Mouse (Mus musculus) forebrain, embryonic 16.5 days (tissue): ENCODE data around the gene Gm9745. TPM values are rescaled to one million over a fixed set of nuclear protein-coding genes. Genes with fewer than 3 reads are reported as not detected.
"Not testable (repeated sequence)": the region's sequence is repeated elsewhere in the genome, so short reads cannot be mapped to it uniquely, and the experiment has no call there.

Experiments used
- ATAC-seq: fragments of 200-750 bp; cut with Nextera tagmentation; 2 replicates; pipeline ENCODE4 v1.8.0; 2017; ENCODE audit warnings: mild to moderate bottlenecking, moderate library complexity
- H3K27ac ChIP-seq: fragments of 300-500 bp; sonication (generic); 2 replicates; pipeline ENCODE4 v1.5.1; 2014; ENCODE audit warnings: low read length, control low read depth
- H3K27me3 ChIP-seq: fragments of 300-500 bp; sonication (generic); replicated peaks from 2 replicates; pipeline ENCODE4 v1.6.1; 2014; ENCODE audit warnings: low read length; ENCODE audit not compliant: control insufficient read depth, insufficient read depth
- H3K36me3 ChIP-seq: fragments of 300-500 bp; sonication (generic); 2 replicates; pipeline ENCODE4 v1.6.1; 2014; ENCODE audit not compliant: control insufficient read depth, insufficient read depth
- H3K4me1 ChIP-seq: fragments of 300-500 bp; sonication (generic); replicated peaks from 2 replicates; pipeline ENCODE4 v1.6.1; 2014; ENCODE audit warnings: low read length; ENCODE audit not compliant: control insufficient read depth, insufficient read depth
- H3K4me2 ChIP-seq: fragments of 300-500 bp; sonication (generic); 2 replicates; pipeline ENCODE4 v1.6.1; 2014; ENCODE audit warnings: mild to moderate bottlenecking, low read length, control low read depth
- H3K4me3 ChIP-seq: fragments of 300-500 bp; sonication (generic); replicated peaks from 2 replicates; pipeline ENCODE4 v1.5.1; 2014; ENCODE audit warnings: mild to moderate bottlenecking, low read length, control low read depth
- H3K9ac ChIP-seq: fragments of 300-500 bp; sonication (generic); replicated peaks from 2 replicates; pipeline ENCODE4 v1.6.1; 2014; ENCODE audit warnings: low read depth, low read length, control low read depth
- H3K9me3 ChIP-seq: fragments of 300-500 bp; sonication (generic); 2 replicates; pipeline ENCODE4 v1.6.1; 2016; ENCODE audit warnings: low read length; ENCODE audit not compliant: control insufficient read depth
- WGBS: fragments of 180-500 bp; shearing (Covaris S2); extraction: QIAGEN DNeasy Blood & Tissue Kit; methylation state at CpG from one replicate; pipeline ENCODE4 v1.1.7; 2014; 5-methylcytosine and 5-hydroxymethylcytosine counted together
- polyA plus RNA-seq: library from polyadenylated mRNA; unstranded; fragments of >200 nt; fragmentation: Nextera tagmentation; extraction: Ambion mirVana; gene quantifications from 2 replicates; pipeline ENCODE4 v1.2.1, GENCODE M21; 2015

Gene Gm9745
- polyA plus RNA-seq, result not detected in 2 replicates

DNA sequence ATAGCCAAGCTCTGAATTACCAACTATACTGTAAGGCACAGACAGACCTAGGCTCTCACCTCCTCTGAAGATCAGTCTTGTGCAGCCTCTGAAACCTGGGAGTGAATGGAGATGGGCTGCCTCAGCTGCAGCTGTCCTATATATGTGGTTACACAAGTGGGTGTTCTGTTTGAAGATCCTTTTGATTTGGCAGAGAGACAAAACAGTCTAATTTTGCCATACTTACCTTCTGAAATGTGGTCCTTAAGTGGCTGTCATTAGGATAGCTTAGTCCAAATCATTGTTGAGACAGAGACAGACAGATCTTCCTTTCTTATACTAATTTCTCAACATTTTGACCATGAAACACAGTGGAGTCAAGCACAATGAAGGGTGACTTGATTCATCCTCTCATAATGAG lies at the start of gene Gm9745:
Gm9745 (minus strand) TSS at position 101 of the 400 bp plus-strand sequence.
- ATAC-seq, H3K4me2 ChIP-seq, H3K9me3 ChIP-seq, H3K4me1 ChIP-seq, H3K4me3 ChIP-seq, H3K36me3 ChIP-seq, H3K27me3 ChIP-seq, H3K9ac ChIP-seq, H3K27ac ChIP-seq: not testable (repeated sequence)

DNA sequence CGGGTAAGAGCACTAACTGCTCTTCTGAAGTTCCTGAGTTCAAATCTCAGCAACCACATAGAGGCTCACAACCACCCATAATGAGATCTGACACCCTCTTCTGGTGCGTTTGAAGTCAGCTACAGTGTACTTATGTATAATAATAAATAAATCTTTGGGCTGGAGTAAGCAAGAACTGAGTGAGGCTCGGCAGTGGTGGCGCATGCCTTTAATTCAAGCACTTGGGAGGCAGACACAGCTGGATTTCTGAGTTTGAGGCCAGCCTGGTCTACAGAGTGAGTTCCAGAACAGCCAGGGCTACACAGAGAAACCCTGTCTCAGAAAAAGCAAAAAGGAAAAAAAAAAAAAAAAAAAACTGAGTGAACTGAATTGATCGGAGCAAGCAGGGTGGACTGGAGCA lies 49.2 kb upstream of the Gm9745 start:
- ATAC-seq, H3K27me3 ChIP-seq, H3K9ac ChIP-seq, H3K27ac ChIP-seq, H3K9me3 ChIP-seq, H3K4me3 ChIP-seq, H3K36me3 ChIP-seq, H3K4me2 ChIP-seq: not testable (repeated sequence)
- H3K4me1 ChIP-seq, result peaks cover 14% of the 10 kb centered on the region
- WGBS, result 86% methylated on average over 5 of the region's 5 CpGs

DNA sequence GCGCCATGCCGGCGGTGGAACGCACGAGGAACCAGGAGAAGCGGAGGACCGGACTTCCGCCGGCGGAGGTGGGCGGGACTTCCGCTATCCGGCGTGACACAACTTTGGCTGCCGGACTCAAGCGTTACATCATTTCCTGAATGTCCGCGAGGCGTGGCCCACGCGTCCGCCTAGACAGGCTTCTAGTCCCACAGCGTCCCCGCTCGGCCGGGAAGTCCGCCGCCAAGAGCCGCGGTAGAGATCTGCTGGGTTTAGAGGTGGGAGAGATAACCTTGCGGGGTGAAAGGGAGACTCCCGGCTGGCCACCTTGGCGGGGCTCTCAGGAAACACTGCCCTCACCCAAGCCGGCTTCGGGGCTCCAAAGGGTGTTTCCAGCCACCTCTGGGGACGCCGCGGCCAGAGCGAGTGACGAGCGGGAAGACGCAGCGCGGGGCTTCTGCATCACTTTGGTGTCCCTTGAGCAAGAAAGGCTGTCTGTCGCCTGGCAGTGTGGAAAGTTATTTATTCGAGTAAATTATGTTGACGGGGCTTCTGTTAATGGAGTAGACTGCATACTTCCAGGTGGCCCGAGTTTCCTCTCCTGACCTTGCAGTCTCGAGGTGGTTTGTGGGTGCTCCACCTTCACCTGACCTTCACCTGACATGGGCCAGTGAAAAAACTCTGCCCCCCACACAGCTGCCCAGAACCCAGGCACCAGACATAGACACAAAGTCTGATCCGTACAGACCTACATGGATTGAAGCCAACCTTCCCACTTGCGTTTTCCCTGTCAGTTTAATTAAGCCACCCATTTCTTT lies 48.2 kb upstream of the Gm9745 start, which contains the start of gene Gtpbp4:
Gtpbp4 (minus strand) TSS at position 94 of the 797 bp plus-strand sequence.
- WGBS, result under 1% methylated on average over 51 of the region's 51 CpGs
- Histone ChIP-seq H3K4me1 (peaks cover 14% of the 10 kb centered on the region), H3K4me2 (peak within 1 kb of the TSS; percentile 76), H3K9me3 (no peaks in the 10 kb centered on the region), H3K36me3 (no peaks in the 10 kb centered on the region), H3K27me3 (no peaks in the 10 kb centered on the region), H3K9ac (peak within 1 kb of the TSS; percentile 85), H3K4me3 (peak within 1 kb of the TSS; percentile 55), H3K27ac (peak within 1 kb of the TSS; percentile 74)
- peak; percentile 99 for ATAC-seq

DNA sequence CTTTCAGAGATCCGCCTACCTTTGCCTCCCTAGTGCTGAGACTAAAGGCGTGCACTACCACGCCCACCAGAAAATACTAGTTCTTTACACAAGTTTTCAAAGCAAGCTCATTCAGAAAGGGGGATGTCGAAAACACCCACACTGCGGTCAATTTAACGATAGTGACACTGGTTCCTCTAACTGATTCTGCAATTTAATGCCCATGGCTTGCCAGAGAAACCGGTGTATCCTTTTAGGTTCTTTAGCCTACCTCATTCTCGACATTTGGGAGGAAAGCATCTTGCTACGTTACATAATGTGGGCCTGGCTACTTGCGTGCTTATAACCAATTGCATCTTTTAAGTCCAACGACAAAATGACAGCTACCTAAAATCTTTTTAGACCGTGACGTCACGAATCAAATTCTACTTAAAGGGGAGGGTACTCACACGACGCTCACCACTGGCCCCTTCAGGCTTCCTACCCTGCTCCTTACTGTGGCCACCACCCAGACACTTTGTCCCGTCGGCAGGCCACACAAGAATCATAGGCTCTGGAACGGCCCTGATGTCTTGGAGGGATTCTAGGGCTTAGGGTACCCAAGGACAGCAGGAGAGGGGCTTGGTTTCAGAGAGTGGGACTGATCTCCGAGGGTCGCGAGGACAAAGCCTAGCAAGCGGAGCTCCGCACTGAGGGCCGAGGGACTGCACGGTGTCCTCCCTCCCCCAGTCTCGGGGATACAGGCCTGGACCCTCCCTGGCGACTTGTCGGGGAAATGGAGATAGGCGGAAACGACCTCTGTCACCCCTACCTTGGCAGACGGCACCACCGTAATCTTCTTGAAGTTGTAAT lies 47.3 kb upstream of the Gm9745 start:
- 3% methylated on average over 33 of the region's 33 CpGs for WGBS

DNA sequence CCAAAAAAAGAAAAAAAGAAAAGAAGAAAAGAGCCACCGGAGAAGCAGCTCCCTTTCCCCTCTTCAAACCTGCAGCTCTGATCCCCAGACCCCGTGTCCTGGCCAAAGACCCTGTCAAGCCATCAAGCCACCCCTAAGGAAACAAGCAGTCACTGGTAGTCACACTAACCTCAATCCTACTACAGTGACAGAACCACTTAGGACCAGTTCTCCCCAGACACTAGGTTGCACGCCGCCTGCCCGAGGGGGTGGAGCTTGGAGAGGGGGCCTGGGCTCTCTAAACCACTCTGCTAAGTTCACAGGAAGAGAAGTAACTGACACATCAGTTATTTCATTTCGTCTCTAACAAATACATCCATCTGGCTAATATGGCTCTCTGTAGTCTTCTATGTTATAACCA lies 44.2 kb upstream of the Gm9745 start:
- H3K27me3 ChIP-seq, result no peaks in the 10 kb centered on the region
- no peak overlapping the region for H3K4me2 ChIP-seq
- H3K9me3 ChIP-seq, result no peaks in the 10 kb centered on the region
- ATAC-seq, result no peak
- 93% methylated on average over 6 of the region's 6 CpGs for WGBS
- H3K36me3 ChIP-seq, result peaks cover 20% of the 10 kb centered on the region
- H3K27ac ChIP-seq, result no peak overlapping the region
- no peak overlapping the region for H3K9ac ChIP-seq
- H3K4me1 ChIP-seq, result peaks cover 14% of the 10 kb centered on the region
- no peak overlapping the region for H3K4me3 ChIP-seq

More for the DNA sequence above, 47.3 kb upstream of the Gm9745 start:
- Histone ChIP-seq H3K4me3 (peak overlapping the region; percentile 55), H3K36me3 (peaks cover 6% of the 10 kb centered on the region), H3K27me3 (no peaks in the 10 kb centered on the region), H3K27ac (peak overlapping the region; percentile 17; the same call in 1 of the 2 replicates), H3K4me2 (peak overlapping the region; percentile 76), H3K9me3 (no peaks in the 10 kb centered on the region), H3K4me1 (peaks cover 14% of the 10 kb centered on the region), H3K9ac (peak overlapping the region; percentile 80)
- ATAC-seq, result peak; percentile 73

DNA sequence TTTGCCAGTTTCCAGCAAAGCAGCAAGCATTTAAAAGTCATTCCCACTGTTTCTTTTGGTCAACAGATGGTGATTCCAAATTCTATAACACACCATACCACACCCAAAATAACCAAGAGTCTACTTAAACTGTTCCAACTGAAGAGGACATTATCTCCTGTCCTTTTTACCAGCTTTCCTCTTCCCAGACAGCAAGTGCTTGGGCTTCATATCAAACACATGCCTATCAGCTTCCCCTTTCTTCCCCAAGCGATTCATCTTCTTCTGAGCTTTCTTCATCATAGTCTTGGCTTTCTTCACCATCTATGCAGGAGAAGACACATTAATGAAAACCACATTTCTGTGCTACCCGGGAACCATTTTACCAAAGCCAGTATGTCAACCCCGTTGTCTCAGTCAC lies 24.9 kb upstream of the Gm9745 start:
- Histone ChIP-seq H3K4me3 (no peak overlapping the region), H3K9me3 (no peaks in the 10 kb centered on the region), H3K4me2 (no peak overlapping the region), H3K4me1 (no peaks in the 10 kb centered on the region), H3K36me3 (peaks cover 59% of the 10 kb centered on the region), H3K27ac (no peak overlapping the region), H3K9ac (no peak overlapping the region), H3K27me3 (no peaks in the 10 kb centered on the region)
- no peak for ATAC-seq
- 94% methylated on average over 3 of the region's 3 CpGs for WGBS

DNA sequence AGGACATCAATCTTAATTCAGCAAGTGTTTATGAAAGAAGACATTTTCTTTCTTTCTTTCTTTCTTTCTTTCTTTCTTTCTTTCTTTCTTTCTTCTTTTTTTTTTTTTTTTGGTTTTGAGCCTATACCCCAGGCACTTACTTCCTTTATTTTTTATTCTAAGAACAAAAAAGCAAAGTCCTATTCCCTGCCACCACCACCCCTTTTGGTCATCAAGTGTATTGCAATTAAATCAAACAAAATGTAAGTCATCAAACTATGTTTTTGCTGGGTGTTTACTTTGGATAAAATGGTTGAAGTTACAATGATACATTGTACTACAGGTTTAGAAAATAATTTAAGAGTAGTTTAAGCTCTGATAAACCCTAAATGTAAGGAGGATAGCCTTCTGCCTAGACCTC lies 24.3 kb upstream of the Gm9745 start:
- ATAC-seq, result no peak
- Histone ChIP-seq H3K27ac (no peak overlapping the region), H3K4me1 (no peaks in the 10 kb centered on the region), H3K9ac (no peak overlapping the region), H3K9me3 (no peaks in the 10 kb centered on the region), H3K27me3 (no peaks in the 10 kb centered on the region), H3K4me3 (no peak overlapping the region), H3K4me2 (no peak overlapping the region), H3K36me3 (peaks cover 54% of the 10 kb centered on the region)

DNA sequence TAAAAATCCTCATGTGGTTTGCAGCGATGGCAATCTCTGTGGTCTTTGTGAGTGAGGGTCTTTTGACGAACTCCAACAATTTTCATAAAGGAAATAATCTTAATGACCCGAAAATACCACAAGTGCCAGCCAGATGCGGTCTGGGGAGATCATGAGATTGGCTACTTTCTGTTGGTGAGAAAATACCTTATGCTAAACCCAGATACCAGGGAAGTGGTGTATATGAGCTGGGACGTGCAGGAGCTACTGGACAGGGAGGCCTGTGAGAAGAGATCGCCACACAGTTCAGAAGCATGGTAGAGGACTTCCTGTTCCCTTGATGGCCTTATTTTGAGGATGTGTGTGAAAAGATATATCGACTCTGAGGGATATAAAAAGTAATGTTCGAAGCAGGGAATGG lies 19.7 kb upstream of the Gm9745 start:
- WGBS, result 93% methylated on average over 8 of the region's 8 CpGs
- Histone ChIP-seq H3K4me2 (no peak overlapping the region), H3K4me1 (no peaks in the 10 kb centered on the region), H3K27ac (no peak overlapping the region), H3K9me3 (no peaks in the 10 kb centered on the region), H3K27me3 (no peaks in the 10 kb centered on the region), H3K9ac (no peak overlapping the region), H3K4me3 (no peak overlapping the region), H3K36me3 (peaks cover 20% of the 10 kb centered on the region)
- ATAC-seq, result no peak

DNA sequence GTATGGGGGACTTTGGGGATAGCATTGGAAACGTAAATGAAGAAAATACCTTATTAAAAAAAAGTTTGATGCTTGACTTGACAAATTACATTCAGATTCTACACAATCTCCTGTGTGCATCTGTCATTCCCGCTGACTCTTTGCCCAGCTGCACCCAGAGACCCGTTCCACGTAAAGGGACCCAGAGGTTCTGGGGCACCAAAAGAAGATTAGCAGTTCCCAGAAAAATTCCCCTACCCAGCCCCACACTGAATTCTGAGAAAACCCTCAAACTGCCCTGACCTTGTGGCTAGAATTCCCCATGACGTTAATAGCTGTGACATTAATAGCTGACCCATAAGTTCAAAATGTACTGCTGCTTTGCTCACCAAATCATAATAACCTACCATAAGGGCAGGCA lies 17.2 kb upstream of the Gm9745 start:
- no peaks in the 10 kb centered on the region for H3K9me3 ChIP-seq
- WGBS, result 98% methylated on average over 5 of the region's 5 CpGs
- no peak overlapping the region for H3K27ac ChIP-seq
- no peak overlapping the region for H3K9ac ChIP-seq
- H3K4me1 ChIP-seq, result no peaks in the 10 kb centered on the region
- peaks cover 9% of the 10 kb centered on the region for H3K36me3 ChIP-seq
- no peak overlapping the region for H3K4me3 ChIP-seq
- no peaks in the 10 kb centered on the region for H3K27me3 ChIP-seq
- ATAC-seq, result no peak
- H3K4me2 ChIP-seq, result no peak overlapping the region
